Mouse (Mus musculus) cerebellum, adult 2 months (tissue): ENCODE results near the gene Cacna2d2.

Experiments used
- CTCF ChIP-seq: fragments of 200-500 bp; IDR thresholded peaks from 2 replicates; pipeline ENCODE4 v1.5.1; 2011; ENCODE audit warnings: low read depth, mild to moderate bottlenecking, control low read depth, low read length, moderate library complexity, borderline replicate concordance; ENCODE audit not compliant: insufficient read depth
- POLR2A ChIP-seq: fragments of 200-500 bp; IDR thresholded peaks from 2 replicates; pipeline ENCODE4 v1.6.1; 2011; ENCODE audit warnings: low read length, control low read depth, borderline replicate concordance; ENCODE audit not compliant: insufficient read depth

DNA sequence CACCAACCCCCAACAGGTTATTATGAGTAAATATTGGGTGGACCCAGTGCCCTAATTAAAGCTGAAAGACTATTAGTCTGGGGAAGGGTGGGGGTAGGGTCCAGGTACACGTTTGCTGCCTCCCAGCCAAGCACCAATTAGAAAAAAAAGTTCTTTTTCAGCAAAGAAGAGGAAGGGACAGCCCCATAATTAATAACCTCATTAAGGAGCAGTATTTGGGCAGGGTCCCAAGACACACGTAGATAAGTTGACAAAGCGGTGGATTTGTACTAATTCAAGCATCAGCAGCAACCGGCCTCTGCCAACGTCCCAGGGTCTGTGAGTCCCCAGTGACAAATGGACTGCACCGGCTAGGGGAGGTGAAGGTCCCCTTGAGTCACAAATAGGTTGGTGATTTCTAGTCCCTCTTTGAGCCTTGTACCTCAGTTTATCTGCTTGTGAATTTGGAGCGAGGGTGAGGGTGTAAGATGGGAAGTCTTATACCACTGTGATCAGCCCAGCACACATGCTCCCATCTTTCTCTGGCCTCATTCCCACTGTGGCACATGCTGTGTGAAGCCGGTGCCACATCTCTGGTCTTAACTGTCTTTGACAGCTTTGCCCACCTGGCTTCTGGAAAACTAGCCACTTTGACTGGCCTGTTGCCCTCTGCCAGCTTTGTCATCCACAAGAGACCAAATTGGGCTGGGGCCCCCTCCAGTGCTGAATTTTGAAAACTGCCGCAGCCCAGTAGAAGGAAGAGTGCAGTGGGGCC, 20.3 kb downstream of the Cacna2d2 start:
- TF ChIP-seq CTCF (no peak), POLR2A (no peak)
